Mouse (Mus musculus) subcutaneous adipose tissue, adult 2 months (tissue): Measurements from ENCODE around the gene Klk6. TPM values are rescaled to one million over a fixed set of nuclear protein-coding genes. Genes with fewer than 3 reads are reported as not detected.

ENCODE experiments used
- polyA plus RNA-seq: library from polyadenylated mRNA; depleted of rRNA; stranded (reverse); fragments of >200 nt; gene quantifications from 2 replicates; pipeline ENCODE4 v1.2.3, GENCODE M21; 2012; ENCODE audit warnings: low replicate concordance; rRNA removed

Gene Klk6
- polyA plus RNA-seq: not detected in 2 replicates

GRCm38 (mm10) chr7:43824199-43824598, at the start of gene Klk6:
Gene Klk6 (plus strand): TSS chr7:43824499.

GRCm38 (mm10) chr7:43780746-43781145, 43.6 kb upstream of the Klk6 start, which contains the start of gene Klk10:
Gene Klk10 (plus strand): TSS chr7:43781035.

GRCm38 (mm10) chr7:43791591-43791990, 32.7 kb upstream of the Klk6 start, which contains the start of gene Klk9:
Gene Klk9 (plus strand): TSS chr7:43791891.

GRCm38 (mm10) chr7:43797333-43797769, 26.9 kb upstream of the Klk6 start, which contains the start of gene Klk8:
Gene Klk8 (plus strand): TSS chr7:43797577.

GRCm38 (mm10) chr7:43810994-43811393, 13.3 kb upstream of the Klk6 start, which contains the start of gene Klk7:
Gene Klk7 (plus strand): TSS chr7:43811294.

GRCm38 (mm10) chr7:43841701-43842100, 17.4 kb downstream of the Klk6 start, which contains the start of gene Klk5:
Gene Klk5 (plus strand): TSS chr7:43841971.

GRCm38 (mm10) chr7:43880912-43881311, 56.6 kb downstream of the Klk6 start, which contains the start of gene Klk4:
Gene Klk4 (plus strand): TSS chr7:43881160.

Other genes with a start within 250 kb of the Klk6 start
- 2.0 and 4.1 TPM in 2 replicates for gene Zfp719, start 244.9 kb upstream of the Klk6 start, polyA plus RNA-seq
- 0.24 TPM in 1 of 2 replicates, not detected in the other for gene Zfp819, start 217.3 kb upstream of the Klk6 start, polyA plus RNA-seq
- gene Ceacam18, start 189.8 kb upstream of the Klk6 start, polyA plus RNA-seq: not detected in 2 replicates
- gene Siglece, start 164.3 kb upstream of the Klk6 start, polyA plus RNA-seq: 3.0 and 8.5 TPM in 2 replicates
- gene Ctu1, start 152.5 kb upstream of the Klk6 start, polyA plus RNA-seq: 7.1 and 16.3 TPM in 2 replicates
- 0.11 and 0.13 TPM in 2 replicates for gene Klk14, start 134.1 kb upstream of the Klk6 start, polyA plus RNA-seq
- 0.12 and 0.14 TPM in 2 replicates for gene Klk13, start 111.9 kb upstream of the Klk6 start, polyA plus RNA-seq
- gene Klk12, start 55.6 kb upstream of the Klk6 start, polyA plus RNA-seq: not detected in 2 replicates
- gene Klk11, start 49.9 kb upstream of the Klk6 start, polyA plus RNA-seq: 1.2 TPM in 1 of 2 replicates, not detected in the other
- 1.3 and 6.0 TPM in 2 replicates for gene Klk10, start 43.5 kb upstream of the Klk6 start, polyA plus RNA-seq
- not detected in 2 replicates for gene Klk9, start 32.6 kb upstream of the Klk6 start, polyA plus RNA-seq
- gene Klk8, start 26.9 kb upstream of the Klk6 start, polyA plus RNA-seq: 4.9 and 6.5 TPM in 2 replicates
- 0.09 TPM in 1 of 2 replicates, not detected in the other for gene Klk7, start 13.2 kb upstream of the Klk6 start, polyA plus RNA-seq
- gene Klk5, start 17.5 kb downstream of the Klk6 start, polyA plus RNA-seq: 0.09 TPM in 1 of 2 replicates, not detected in the other
- gene Klk4, start 56.7 kb downstream of the Klk6 start, polyA plus RNA-seq: 0.09 TPM in 1 of 2 replicates, not detected in the other
- not detected in 2 replicates for gene Klk15, start 109.2 kb downstream of the Klk6 start, polyA plus RNA-seq
- gene Klk1b8, start 126.2 kb downstream of the Klk6 start, polyA plus RNA-seq: not detected in 2 replicates
- not detected in 2 replicates for gene Klk1b1, start 142.3 kb downstream of the Klk6 start, polyA plus RNA-seq
- not detected in 2 replicates for gene Klk1b9, start 151.6 kb downstream of the Klk6 start, polyA plus RNA-seq
- not detected in 2 replicates for gene Klk1b11, start 171.4 kb downstream of the Klk6 start, polyA plus RNA-seq
- gene Klk1b26, start 187.7 kb downstream of the Klk6 start, polyA plus RNA-seq: not detected in 2 replicates
- 0.19 and 0.28 TPM in 2 replicates for gene Klk1b27, start 227.8 kb downstream of the Klk6 start, polyA plus RNA-seq